Mouse (Mus musculus) MEL (cell line): ENCODE measurements around the gene Kctd20. TPM values are rescaled to one million over a fixed set of nuclear protein-coding genes. Genes with fewer than 3 reads are reported as not detected.

Experiments
- DNase-seq: peaks from one replicate; pipeline ENCODE4 v3.0.0; 2011; ENCODE audit warnings: low read depth, low spot score
- H3K27ac ChIP-seq: 2 replicates; pipeline ENCODE4 v1.5.1; 2012; ENCODE audit warnings: low read depth, mild to moderate bottlenecking, control low read depth, low read length, moderate library complexity; ENCODE audit not compliant: control insufficient read depth
- H3K27me3 ChIP-seq, 2 experiments: fragments of 150-350 bp in 1 of 2; sonication (generic) in 1 of 2; 2 replicates each; pipeline ENCODE4 v1.6.1; 2012; ENCODE audit warnings: low read length in 2 of 2, mild to moderate bottlenecking in 2 of 2, improper control_type of control experiment in 1 of 2, moderate library complexity in 1 of 2; ENCODE audit not compliant: insufficient read depth in 2 of 2, control insufficient read depth in 1 of 2
- H3K36me3 ChIP-seq, 2 experiments: 2 replicates each; pipeline ENCODE4 v1.6.1; 2012 to 2014; ENCODE audit warnings: low read length in 2 of 2, improper control_type of control experiment in 1 of 2, inconsistent platforms in 1 of 2, mild to moderate bottlenecking in 1 of 2; ENCODE audit not compliant: insufficient read depth in 2 of 2, control insufficient read depth in 1 of 2
- H3K4me1 ChIP-seq, 2 experiments: fragments of 150-350 bp in 1 of 2; sonication (generic) in 1 of 2; 2 replicates each; pipeline ENCODE4 v1.6.1; 2012; ENCODE audit warnings: low read length in 2 of 2, improper control_type of control experiment in 1 of 2, mild to moderate bottlenecking in 1 of 2; ENCODE audit not compliant: insufficient read depth in 2 of 2, control insufficient read depth in 1 of 2
- H3K4me3 ChIP-seq, 2 experiments: fragments of 150-350 bp in 1 of 2; sonication (generic) in 1 of 2; 2 replicates each; pipeline ENCODE4 v1.5.1; 2012; ENCODE audit warnings: low read depth in 2 of 2, low read length in 2 of 2, mild to moderate bottlenecking in 2 of 2, moderate library complexity in 2 of 2, control low read depth in 1 of 2, improper control_type of control experiment in 1 of 2; ENCODE audit not compliant: control insufficient read depth in 1 of 2, insufficient read depth in 1 of 2
- H3K79me2 ChIP-seq: 2 replicates; pipeline ENCODE4 v1.6.1; 2012; ENCODE audit warnings: mild to moderate bottlenecking, low read length, moderate library complexity; ENCODE audit not compliant: control insufficient read depth, poor library complexity, insufficient read depth
- H3K9ac ChIP-seq: 2 replicates; pipeline ENCODE4 v1.6.1; 2012; ENCODE audit warnings: low read depth, mild to moderate bottlenecking, control low read depth, low read length, moderate library complexity; ENCODE audit not compliant: control insufficient read depth, poor library complexity, severe bottlenecking
- H3K9me3 ChIP-seq: fragments of 150-350 bp; sonication (generic); replicated peaks from 2 replicates; pipeline ENCODE4 v1.6.1; 2012; ENCODE audit warnings: mild to moderate bottlenecking, low read length, improper control_type of control experiment, moderate library complexity; ENCODE audit not compliant: insufficient read depth
- CHD2 ChIP-seq: IDR thresholded peaks from 2 replicates; pipeline ENCODE4 v1.6.1; 2011; ENCODE audit warnings: low read length, improper control_type of control experiment
- CTCF ChIP-seq, 3 experiments: IDR thresholded peaks in 2 of 3; conservative IDR thresholded peaks in 1 of 3; 2 replicates each; pipeline ENCODE4 v1.5.1; 2011 to 2012; ENCODE audit warnings: low read length in 3 of 3, low read depth in 2 of 3, mild to moderate bottlenecking in 2 of 3, improper control_type of control experiment in 1 of 3, inconsistent platforms in 1 of 3, mixed read lengths in 1 of 3, moderate library complexity in 1 of 3; ENCODE audit not compliant: control insufficient read depth in 1 of 3, insufficient read depth in 1 of 3, poor library complexity in 1 of 3, severe bottlenecking in 1 of 3
- E2F4 ChIP-seq: IDR thresholded peaks from 2 replicates; pipeline ENCODE4 v1.6.1; 2011; ENCODE audit warnings: low read depth, low read length, improper control_type of control experiment, borderline replicate concordance
- ELF1 ChIP-seq: IDR thresholded peaks from 2 replicates; pipeline ENCODE4 v1.6.1; 2014; ENCODE audit warnings: low read depth, mild to moderate bottlenecking, inconsistent platforms, low read length, improper control_type of control experiment, moderate library complexity
- ETS1 ChIP-seq: IDR thresholded peaks from 2 replicates; pipeline ENCODE4 v1.6.1; 2012; ENCODE audit warnings: low read depth, mild to moderate bottlenecking, inconsistent platforms, low read length, improper control_type of control experiment, moderate library complexity
- GATA1 ChIP-seq: IDR thresholded peaks from 2 replicates; pipeline ENCODE4 v1.6.1; 2011; ENCODE audit warnings: low read depth, low read length, improper control_type of control experiment
- JUND ChIP-seq: IDR thresholded peaks from 2 replicates; pipeline ENCODE4 v1.6.1; 2011; ENCODE audit warnings: low read depth, mild to moderate bottlenecking, improper control_type of control experiment, low read length
- KAT2A ChIP-seq: conservative IDR thresholded peaks from 2 replicates; pipeline ENCODE4 v1.6.1; 2012; ENCODE audit warnings: low read depth, low read length, improper control_type of control experiment, inconsistent platforms
- MAFK ChIP-seq: IDR thresholded peaks from 2 replicates; pipeline ENCODE4 v1.6.1; 2011; ENCODE audit warnings: low read depth, mild to moderate bottlenecking, low read length, improper control_type of control experiment, borderline replicate concordance
- MYC ChIP-seq: IDR thresholded peaks from 2 replicates; pipeline ENCODE4 v1.6.1; 2011; ENCODE audit warnings: low read depth, mild to moderate bottlenecking, low read length, improper control_type of control experiment, moderate library complexity
- NRF1 ChIP-seq: IDR thresholded peaks from 2 replicates; pipeline ENCODE4 v1.6.1; 2014; ENCODE audit warnings: low read depth, mild to moderate bottlenecking, inconsistent platforms, low read length, improper control_type of control experiment, moderate library complexity; ENCODE audit not compliant: poor library complexity, insufficient read depth, severe bottlenecking
- RAD21 ChIP-seq: IDR thresholded peaks from 2 replicates; pipeline ENCODE4 v1.6.1; 2011; ENCODE audit warnings: mild to moderate bottlenecking, low read depth, low read length, improper control_type of control experiment
- SMC3 ChIP-seq: IDR thresholded peaks from 2 replicates; pipeline ENCODE4 v1.6.1; 2011; ENCODE audit warnings: low read depth, low read length, improper control_type of control experiment
- TBP ChIP-seq: IDR thresholded peaks from 2 replicates; pipeline ENCODE4 v1.8.0; 2011; ENCODE audit warnings: low read depth, low read length, improper control_type of control experiment
- ZC3H11A ChIP-seq: IDR thresholded peaks from 2 replicates; pipeline ENCODE4 v1.6.1; 2012; ENCODE audit warnings: low read depth, mild to moderate bottlenecking, inconsistent platforms, low read length, improper control_type of control experiment
- polyA plus RNA-seq, 2 experiments: library from polyadenylated mRNA; stranded (reverse) in 1 of 2; unstranded in 1 of 2; fragments of >175 nt in 1 of 2; fragments of >200 nt in 1 of 2; gene quantifications; 2 replicates each; pipeline versions ENCODE4 v1.2.1 to v1.2.4; 2012; ENCODE audit warnings: low replicate concordance in 2 of 2, low read depth in 1 of 2; ENCODE audit not compliant: insufficient read length in 2 of 2, insufficient read depth in 1 of 2, missing spikeins in 1 of 2
- total RNA-seq: library from RNA; depleted of rRNA; stranded (reverse); fragments of 300-350 nt; gene quantifications from 2 replicates; pipeline ENCODE4 v1.2.3, GENCODE M21; 2012

Kctd20 gene
- total and polyA plus RNA-seq, 3 experiments: 41.8 to 65.4 TPM; not detected in 1

GRCm38 (mm10) chr17:29009181-29009580, 57.4 kb downstream of the Kctd20 start:
- Histone ChIP-seq H3K4me1 (peaks cover 0 to 10% of the 10 kb centered on the region in 2 experiments; a peak in 3 of 4 replicates), H3K27me3 (no peaks in the 10 kb centered on the region), H3K4me3 (no peak overlapping the region), H3K79me2 (peaks cover 20% of the 10 kb centered on the region), H3K9ac (no peak overlapping the region), H3K27ac (no peak overlapping the region), H3K9me3 (no peaks in the 10 kb centered on the region), H3K36me3 (peaks cover 0 to 8% of the 10 kb centered on the region in 2 experiments; a peak in 2 of 4 replicates)
- peak; percentile 49 for TF ChIP-seq ETS1
- no peak for TF ChIP-seq CHD2
- no peak for TF ChIP-seq MAFK
- no peak for TF ChIP-seq GATA1
- no peak for TF ChIP-seq MYC
- DNase-seq: peak; percentile 52

- Histone ChIP-seq H3K27ac (no peak overlapping the region), H3K9ac (no peak overlapping the region), H3K27me3 (no peaks in the 10 kb centered on the region), H3K4me1 (0 out of 4 replicates have a peak, but pooled peaks cover 0 to 3% of the 10 kb centered on the region in 2 experiments), H3K36me3 (no peaks in the 10 kb centered on the region), H3K9me3 (no peaks in the 10 kb centered on the region), H3K79me2 (no peaks in the 10 kb centered on the region), H3K4me3 (no peak overlapping the region)
- DNase-seq: no peak
- TF ChIP-seq SMC3 (no peak), ELF1 (no peak), E2F4 (no peak), JUND (no peak), KAT2A (no peak)
Observed at GRCm38 (mm10) chr17:29014235-29014634, 62.5 kb downstream of the Kctd20 start.

GRCm38 (mm10) chr17:29015638-29016037, 63.9 kb downstream of the Kctd20 start:
- Histone ChIP-seq H3K4me3 (no peak overlapping the region), H3K36me3 (no peaks in the 10 kb centered on the region), H3K27me3 (no peaks in the 10 kb centered on the region), H3K9me3 (no peaks in the 10 kb centered on the region), H3K27ac (no peak overlapping the region), H3K4me1 (no peaks in the 10 kb centered on the region), H3K9ac (no peak overlapping the region), H3K79me2 (no peaks in the 10 kb centered on the region)
- TF ChIP-seq NRF1 (no peak), TBP (no peak), SMC3 (peak; percentile 77), ZC3H11A (peak; percentile 57), CTCF (IDR thresholded peaks at IDR 0.05 in 2 of 3, conservative IDR thresholded peaks at IDR 0.05 in 1 of 3; ENCODE audit: control insufficient read depth in 1 of 3, insufficient read depth in 1 of 3, low read depth in 2 of 3, low read length in 3 of 3, poor library complexity in 1 of 3, severe bottlenecking in 1 of 3) (peak; percentile 64 to 84 (median 68)), RAD21 (peak; percentile 70), ELF1 (peak; percentile 55)
- DNase-seq: peak; percentile 84
